Mouse (Mus musculus): ENCODE results near the gene Fgf10. TPM values are rescaled to one million over a fixed set of nuclear protein-coding genes. Genes with fewer than 3 reads are reported as not detected.
A peak's percentile ranks its signal among the peaks of the same experiment; 100 is the strongest.

Fgf10 gene
- polyA plus RNA-seq, 1 experiment from 2014 or later = 2.6 TPM

DNA sequence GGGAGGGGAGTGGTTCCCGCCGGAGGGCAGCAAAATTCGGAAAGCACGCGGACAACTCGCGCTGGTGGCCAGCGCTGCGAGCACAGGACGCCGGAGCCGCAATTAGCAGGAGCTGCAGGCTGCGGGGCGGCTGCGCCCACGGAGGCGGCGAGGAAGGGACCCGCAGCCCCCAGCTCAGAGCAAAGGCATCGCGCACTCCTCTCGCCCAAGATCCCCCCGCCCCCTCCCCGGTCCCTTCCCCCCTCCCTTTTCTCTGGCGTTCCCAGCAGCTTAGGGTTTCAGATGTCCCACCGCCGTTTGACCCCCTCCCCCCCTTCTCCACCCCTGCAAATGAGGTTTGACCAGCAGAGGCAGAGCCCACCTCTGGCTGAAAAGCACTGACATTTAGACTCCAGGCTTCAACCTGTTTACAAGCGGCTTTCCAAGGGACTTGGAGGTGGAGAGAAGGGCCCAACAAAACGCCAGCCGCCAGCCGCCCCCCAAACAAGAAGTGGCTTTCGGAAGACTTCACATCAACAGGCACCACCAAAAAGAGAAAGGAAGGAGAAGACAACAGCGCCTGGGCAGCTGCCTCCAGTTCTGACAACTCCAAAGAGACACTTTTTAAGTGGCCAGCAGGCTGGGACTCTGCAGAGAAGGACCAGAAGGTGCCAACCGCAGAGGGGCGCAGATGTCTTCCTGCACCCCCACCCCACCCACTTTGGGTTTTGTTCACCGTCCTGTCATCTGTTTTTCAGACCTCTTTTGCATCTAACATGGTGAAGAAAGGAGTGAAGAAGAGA lies 44.9 kb downstream of the Fgf10 start:
- WGBS = 1% methylated on average over 28 of the region's 36 CpGs
- Histone ChIP-seq H3K4me3 (replicated peaks; ENCODE audit: low read length) (peak overlapping the region; percentile 44), H3K9me3 (ENCODE audit: control insufficient read depth, low read length) (no peaks in the 10 kb centered on the region), H3K36me3 (replicated peaks; ENCODE audit: control insufficient read depth, insufficient read depth) (no peaks in the 10 kb centered on the region), H3K9ac (peak overlapping the region; percentile 51), H3K4me1 (replicated peaks; ENCODE audit: control insufficient read depth, insufficient read depth, low read length) (peaks cover 21% of the 10 kb centered on the region), H3K27ac (no peak overlapping the region), H3K27me3 (ENCODE audit: control insufficient read depth, insufficient read depth, low read length) (peaks cover 44% of the 10 kb centered on the region), H3K4me2 (replicated peaks) (peak overlapping the region; percentile 89)
- DNase-seq (ENCODE audit: low spot score) (peak; percentile 37), ATAC-seq (ENCODE audit: low FRiP score) (peak; percentile 74; the same call in 1 of the 2 replicates)

DNA sequence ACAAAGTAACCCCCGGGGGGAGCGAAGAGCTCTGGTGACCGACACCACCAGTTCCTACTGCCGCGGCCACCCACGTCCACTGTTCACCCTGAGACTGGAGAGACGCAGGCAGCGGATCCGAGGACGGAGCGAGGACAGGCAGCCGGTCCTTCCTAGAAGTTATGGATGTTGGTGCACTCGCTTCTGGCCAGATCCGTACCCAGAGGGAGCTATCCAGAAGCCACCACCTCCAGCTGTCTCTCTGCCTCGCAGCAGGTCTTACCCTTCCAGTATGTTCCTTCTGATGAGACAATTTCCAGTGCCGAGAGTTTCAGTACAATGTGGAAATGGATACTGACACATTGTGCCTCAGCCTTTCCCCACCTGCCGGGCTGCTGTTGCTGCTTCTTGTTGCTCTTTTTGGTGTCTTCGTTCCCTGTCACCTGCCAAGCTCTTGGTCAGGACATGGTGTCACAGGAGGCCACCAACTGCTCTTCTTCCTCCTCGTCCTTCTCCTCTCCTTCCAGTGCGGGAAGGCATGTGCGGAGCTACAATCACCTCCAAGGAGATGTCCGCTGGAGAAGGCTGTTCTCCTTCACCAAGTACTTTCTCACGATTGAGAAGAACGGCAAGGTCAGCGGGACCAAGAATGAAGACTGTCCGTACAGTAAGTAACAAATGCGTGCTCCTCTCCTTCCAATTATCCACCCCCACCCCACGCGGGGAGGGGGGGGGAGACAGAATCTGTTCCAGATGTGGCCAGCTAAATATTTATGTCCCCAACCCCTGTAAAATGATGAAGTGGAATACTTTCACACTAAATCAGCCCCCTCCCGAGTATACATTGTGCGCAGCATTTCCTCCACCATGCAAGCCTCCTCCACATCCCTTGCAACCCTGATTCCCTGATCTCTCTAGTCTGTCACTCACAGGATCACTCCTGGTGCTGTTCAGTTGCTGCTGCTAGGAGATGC lies 45.8 kb downstream of the Fgf10 start:
- WGBS = 2% methylated on average over 31 of the region's 31 CpGs
- Histone ChIP-seq H3K9ac (peak overlapping the region; percentile 51), H3K4me3 (replicated peaks; ENCODE audit: low read length) (peak overlapping the region; percentile 44), H3K36me3 (replicated peaks; ENCODE audit: control insufficient read depth, insufficient read depth) (no peaks in the 10 kb centered on the region), H3K27me3 (ENCODE audit: control insufficient read depth, insufficient read depth, low read length) (peaks cover 44% of the 10 kb centered on the region), H3K4me1 (replicated peaks; ENCODE audit: control insufficient read depth, insufficient read depth, low read length) (peaks cover 21% of the 10 kb centered on the region), H3K9me3 (ENCODE audit: control insufficient read depth, low read length) (no peaks in the 10 kb centered on the region), H3K4me2 (replicated peaks) (peak overlapping the region; percentile 89), H3K27ac (no peak overlapping the region)
- peak; percentile 33 for DNase-seq (ENCODE audit: low spot score)
- peak; percentile 52 for ATAC-seq (ENCODE audit: low FRiP score)

DNA sequence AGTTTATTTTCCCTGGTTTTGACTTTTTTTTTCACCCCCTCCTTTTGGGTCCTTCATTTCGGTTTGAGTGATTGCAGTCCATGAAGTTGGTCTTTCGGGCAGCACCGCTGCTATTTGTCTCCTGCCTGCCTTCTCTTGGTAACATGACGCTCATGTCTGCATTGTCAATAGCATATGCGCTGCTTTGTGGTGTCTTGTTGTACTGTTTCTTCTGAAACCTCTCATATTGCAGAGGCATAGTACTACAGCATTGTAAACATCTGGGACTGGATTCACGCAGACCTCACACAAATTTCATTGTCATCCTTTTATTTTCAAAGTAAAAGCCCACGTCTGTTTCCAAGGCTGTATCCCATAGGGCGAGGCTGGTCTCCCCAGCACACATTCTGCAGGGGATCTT lies 46.7 kb downstream of the Fgf10 start:
- 8% methylated on average over 8 of the region's 8 CpGs for WGBS

DNA sequence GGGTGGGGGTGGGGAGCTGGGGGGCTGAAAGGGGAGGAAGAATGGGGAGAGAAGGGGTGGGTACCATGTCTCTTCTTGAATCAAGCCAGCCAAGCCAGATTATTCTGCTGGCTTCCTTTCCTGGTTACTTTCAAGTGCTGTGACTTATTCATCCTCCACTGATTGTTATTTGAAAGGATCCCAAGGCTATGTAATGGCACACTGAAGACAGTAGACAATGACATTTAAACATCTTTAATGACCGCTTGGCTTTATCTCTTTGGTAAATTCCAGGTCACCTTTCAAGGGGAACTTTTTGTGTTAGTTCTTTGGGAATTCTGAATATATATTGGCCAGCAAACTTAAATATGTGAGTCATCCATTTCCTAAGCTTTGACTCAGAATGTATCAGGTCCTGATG lies 47.1 kb downstream of the Fgf10 start:
- H3K4me2 ChIP-seq (replicated peaks) = no peak overlapping the region

More for the DNA sequence above, 46.7 kb downstream of the Fgf10 start:
- ATAC-seq (ENCODE audit: low FRiP score) (no peak), DNase-seq (ENCODE audit: low spot score) (no peak)
- H3K27ac ChIP-seq = no peak overlapping the region
- peaks cover 21% of the 10 kb centered on the region for H3K4me1 ChIP-seq (replicated peaks; ENCODE audit: control insufficient read depth, insufficient read depth, low read length)
- no peaks in the 10 kb centered on the region for H3K36me3 ChIP-seq (replicated peaks; ENCODE audit: control insufficient read depth, insufficient read depth)
- H3K4me2 ChIP-seq (replicated peaks) = peak overlapping the region; percentile 89
- no peaks in the 10 kb centered on the region for H3K9me3 ChIP-seq (ENCODE audit: control insufficient read depth, low read length)
- H3K9ac ChIP-seq = no peak overlapping the region
- peaks cover 44% of the 10 kb centered on the region for H3K27me3 ChIP-seq (ENCODE audit: control insufficient read depth, insufficient read depth, low read length)
- H3K4me3 ChIP-seq (replicated peaks; ENCODE audit: low read length) = peak overlapping the region; percentile 44; the same call in 1 of the 2 replicates

DNA sequence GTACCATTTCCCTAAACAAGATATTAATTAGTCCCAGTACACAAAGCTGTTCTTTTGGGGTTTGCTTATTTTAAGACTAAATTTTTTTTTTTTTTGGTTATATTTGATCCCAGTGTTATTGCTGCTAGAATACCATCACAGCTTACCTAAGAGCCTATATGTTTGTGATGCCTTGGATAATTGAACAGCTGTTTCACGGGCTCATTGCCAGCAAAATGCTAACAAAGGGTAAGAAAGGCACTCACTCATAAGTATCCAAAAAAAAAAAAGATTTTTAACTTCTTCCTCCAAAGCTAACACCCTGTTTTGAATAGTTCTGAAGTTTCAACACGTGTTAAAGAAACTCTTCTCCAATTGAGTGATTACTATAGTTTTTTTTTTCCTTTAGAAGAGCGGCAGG lies 48.8 kb downstream of the Fgf10 start:
- Histone ChIP-seq H3K4me3 (replicated peaks; ENCODE audit: low read length) (no peak overlapping the region), H3K9ac (no peak overlapping the region), H3K27me3 (ENCODE audit: control insufficient read depth, insufficient read depth, low read length) (peaks cover 33% of the 10 kb centered on the region), H3K9me3 (ENCODE audit: control insufficient read depth, low read length) (no peaks in the 10 kb centered on the region), H3K4me1 (replicated peaks; ENCODE audit: control insufficient read depth, insufficient read depth, low read length) (peaks cover 18% of the 10 kb centered on the region), H3K4me2 (replicated peaks) (no peak overlapping the region), H3K36me3 (replicated peaks; ENCODE audit: control insufficient read depth, insufficient read depth) (no peaks in the 10 kb centered on the region), H3K27ac (no peak overlapping the region)
- no peak for DNase-seq (ENCODE audit: low spot score)
- 51% methylated on average over 3 of the region's 3 CpGs for WGBS
- ATAC-seq (ENCODE audit: low FRiP score) = no peak

More for the DNA sequence above, 47.1 kb downstream of the Fgf10 start:
- no peak for DNase-seq (ENCODE audit: low spot score)
- no peaks in the 10 kb centered on the region for H3K9me3 ChIP-seq (ENCODE audit: control insufficient read depth, low read length)
- WGBS = 35% methylated on average over 1 of the region's 1 CpGs
- peaks cover 44% of the 10 kb centered on the region for H3K27me3 ChIP-seq (ENCODE audit: control insufficient read depth, insufficient read depth, low read length)
- no peak for ATAC-seq (ENCODE audit: low FRiP score)
- H3K4me1 ChIP-seq (replicated peaks; ENCODE audit: control insufficient read depth, insufficient read depth, low read length) = peaks cover 21% of the 10 kb centered on the region
- H3K9ac ChIP-seq = no peak overlapping the region
- peak overlapping the region; percentile 44; the same call in 1 of the 2 replicates for H3K4me3 ChIP-seq (replicated peaks; ENCODE audit: low read length)
- H3K27ac ChIP-seq = no peak overlapping the region
- H3K36me3 ChIP-seq (replicated peaks; ENCODE audit: control insufficient read depth, insufficient read depth) = no peaks in the 10 kb centered on the region

DNA sequence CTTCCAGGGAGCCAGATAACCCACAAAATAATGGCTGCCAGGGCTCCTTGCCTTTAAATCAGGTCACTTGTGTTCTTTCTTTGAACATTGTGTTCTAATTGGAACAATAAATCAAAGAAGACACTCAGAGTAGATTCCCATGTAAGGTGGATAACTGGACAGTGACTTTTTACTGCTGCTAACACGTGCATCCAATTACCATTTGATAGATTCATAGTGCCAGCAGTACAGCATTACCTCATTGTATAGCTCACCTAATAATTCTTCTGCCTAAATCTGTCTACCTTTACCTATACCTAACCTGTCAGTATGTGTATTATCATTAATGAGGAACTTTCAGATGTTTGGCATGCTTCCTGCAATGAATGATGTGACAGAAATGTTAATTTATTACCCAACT lies 52.1 kb downstream of the Fgf10 start:
- no peaks in the 10 kb centered on the region for H3K4me1 ChIP-seq (replicated peaks; ENCODE audit: control insufficient read depth, insufficient read depth, low read length)
- no peak overlapping the region for H3K9ac ChIP-seq
- H3K4me3 ChIP-seq (replicated peaks; ENCODE audit: low read length) = no peak overlapping the region
- H3K9me3 ChIP-seq (ENCODE audit: control insufficient read depth, low read length) = no peaks in the 10 kb centered on the region
- WGBS = 40% methylated on average over 1 of the region's 1 CpGs
- ATAC-seq (ENCODE audit: low FRiP score) = no peak
- DNase-seq (ENCODE audit: low spot score) = no peak
- peaks cover 7% of the 10 kb centered on the region; the same call in 1 of the 2 replicates for H3K27me3 ChIP-seq (ENCODE audit: control insufficient read depth, insufficient read depth, low read length)
- H3K4me2 ChIP-seq (replicated peaks) = no peak overlapping the region
- H3K36me3 ChIP-seq (replicated peaks; ENCODE audit: control insufficient read depth, insufficient read depth) = no peaks in the 10 kb centered on the region
- H3K27ac ChIP-seq = no peak overlapping the region

DNA sequence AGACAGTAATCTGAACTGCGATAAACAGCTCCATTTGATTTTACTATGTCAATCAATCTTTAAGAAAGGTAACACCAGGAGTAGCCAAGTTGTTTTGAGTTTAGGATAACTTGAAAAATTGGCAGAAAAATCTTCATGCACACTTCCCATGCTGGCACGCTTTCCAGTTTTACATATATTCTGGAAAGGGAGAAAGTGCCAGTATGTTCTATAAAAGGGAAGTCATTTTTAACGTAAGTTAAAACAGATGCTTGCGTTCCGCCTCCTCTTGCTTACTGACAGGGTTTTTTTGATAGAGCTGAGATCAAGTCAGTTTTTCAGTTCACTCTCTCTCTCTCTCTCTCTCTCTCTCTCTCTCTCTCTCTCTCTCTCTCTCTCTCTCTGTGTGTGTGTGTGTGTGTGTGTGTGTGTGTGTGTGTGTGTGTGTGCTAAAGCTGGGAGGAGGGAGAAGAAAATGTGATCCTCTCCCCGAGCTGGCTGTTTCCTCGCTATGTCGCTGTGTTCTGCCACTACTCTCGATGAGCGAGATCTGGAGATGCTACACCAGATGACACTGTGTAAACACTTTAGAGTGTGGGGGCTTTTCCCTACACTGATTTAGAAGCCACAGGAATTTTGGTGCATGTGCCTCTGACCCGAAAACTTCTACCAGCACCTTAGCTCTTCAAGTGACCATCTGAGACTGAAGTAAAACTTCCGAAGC lies 62.4 kb downstream of the Fgf10 start:
- WGBS = 86% methylated on average over 12 of the region's 12 CpGs
- ATAC-seq (ENCODE audit: low FRiP score) (no peak), DNase-seq (ENCODE audit: low spot score) (no peak)
- Histone ChIP-seq H3K4me3 (replicated peaks; ENCODE audit: low read length) (no peak overlapping the region), H3K4me1 (replicated peaks; ENCODE audit: control insufficient read depth, insufficient read depth, low read length) (no peaks in the 10 kb centered on the region), H3K27ac (no peak overlapping the region), H3K4me2 (replicated peaks) (no peak overlapping the region), H3K27me3 (ENCODE audit: control insufficient read depth, insufficient read depth, low read length) (no peaks in the 10 kb centered on the region), H3K36me3 (replicated peaks; ENCODE audit: control insufficient read depth, insufficient read depth) (no peaks in the 10 kb centered on the region), H3K9ac (no peak overlapping the region), H3K9me3 (ENCODE audit: control insufficient read depth, low read length) (no peaks in the 10 kb centered on the region)

DNA sequence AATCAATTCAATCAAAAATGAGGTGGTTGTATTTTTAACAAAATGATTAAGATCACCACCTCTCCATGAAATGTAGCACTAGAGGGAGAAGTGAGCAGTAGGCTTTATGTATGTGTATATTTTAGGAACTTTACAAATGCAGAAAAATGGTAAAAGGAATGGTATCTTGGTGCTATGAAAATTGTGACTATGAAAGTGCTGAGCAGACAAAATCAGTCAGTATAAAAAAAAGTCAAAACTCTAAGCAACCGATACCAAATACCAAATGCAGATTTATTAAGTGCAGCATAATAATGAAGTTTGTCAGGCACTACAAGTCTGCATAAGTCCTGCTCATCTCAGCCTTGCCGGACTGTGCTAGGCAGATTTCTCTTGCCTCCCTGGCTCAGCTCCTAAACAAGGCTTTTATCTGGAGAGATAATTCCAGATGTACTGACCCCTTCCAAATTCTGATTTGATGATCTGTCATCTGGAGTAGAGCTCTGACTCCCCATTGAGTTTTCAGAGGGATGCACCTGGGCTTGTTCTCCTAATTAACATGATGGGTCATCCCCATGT lies 70.3 kb downstream of the Fgf10 start:
- Histone ChIP-seq H3K9me3 (ENCODE audit: control insufficient read depth, low read length) (no peaks in the 10 kb centered on the region), H3K4me1 (replicated peaks; ENCODE audit: control insufficient read depth, insufficient read depth, low read length) (no peaks in the 10 kb centered on the region), H3K4me3 (replicated peaks; ENCODE audit: low read length) (no peak overlapping the region), H3K27ac (no peak overlapping the region), H3K9ac (no peak overlapping the region), H3K27me3 (ENCODE audit: control insufficient read depth, insufficient read depth, low read length) (no peaks in the 10 kb centered on the region), H3K36me3 (replicated peaks; ENCODE audit: control insufficient read depth, insufficient read depth) (no peaks in the 10 kb centered on the region), H3K4me2 (replicated peaks) (no peak overlapping the region)
- DNase-seq (ENCODE audit: low spot score) (no peak), ATAC-seq (ENCODE audit: low FRiP score) (no peak)
- WGBS = 83% methylated on average over 2 of the region's 2 CpGs
